Mouse (Mus musculus) spleen, postnatal 4 days (tissue): Measurements from ENCODE around the gene A930018P22Rik.
"Not testable (repeated sequence)": the region's sequence is repeated elsewhere in the genome, so short reads cannot be mapped to it uniquely, and the experiment has no call there.

Experiments
- DNase-seq, 2 experiments: peaks; one replicate each; pipeline ENCODE4 v3.0.0; 2022; ENCODE audit warnings: low spot score in 2 of 2

A930018P22Rik gene

GRCm38 (mm10) chr2:104122505-104123378, at the start of gene A930018P22Rik:
Gene A930018P22Rik, plus strand, starts transcription at chr2:104122769.
- peak; percentile 97 for DNase-seq

- not testable (repeated sequence) for DNase-seq
These were observed 44.3 kb upstream of the A930018P22Rik start for GRCm38 (mm10) chr2:104078285-104078684.

GRCm38 (mm10) chr2:104081436-104082050, 41.0 kb upstream of the A930018P22Rik start:
- DNase-seq = not testable (repeated sequence)

GRCm38 (mm10) chr2:104082474-104082873, 40.1 kb upstream of the A930018P22Rik start:
- DNase-seq = peak in 1 of 2 experiments; percentile 24

- DNase-seq = peak in 1 of 2 experiments; percentile 49
These were observed 38.5 kb upstream of the A930018P22Rik start for GRCm38 (mm10) chr2:104084027-104084426.

GRCm38 (mm10) chr2:104087562-104087961, 35.0 kb upstream of the A930018P22Rik start:
- DNase-seq = peak in 1 of 2 experiments; percentile 50

- no peak for DNase-seq
These were observed 29.3 kb upstream of the A930018P22Rik start for GRCm38 (mm10) chr2:104093305-104093704.

- peak; percentile 91 for DNase-seq
These were observed 26.8 kb upstream of the A930018P22Rik start, which contains the start of gene Cd59a for GRCm38 (mm10) chr2:104095741-104096213. Gene Cd59a, plus strand, starts transcription at chr2:104095801.

- no peak for DNase-seq
These were observed 26.3 kb upstream of the A930018P22Rik start for GRCm38 (mm10) chr2:104096256-104096655.

GRCm38 (mm10) chr2:104096796-104097195, 25.8 kb upstream of the A930018P22Rik start:
- not testable (repeated sequence) for DNase-seq

- not testable (repeated sequence) for DNase-seq
These were observed 25.2 kb upstream of the A930018P22Rik start for GRCm38 (mm10) chr2:104097396-104097795.

- DNase-seq = peak in 1 of 2 experiments; percentile 37
These were observed 23.9 kb upstream of the A930018P22Rik start for GRCm38 (mm10) chr2:104098529-104099230.

GRCm38 (mm10) chr2:104099231-104099585, 23.4 kb upstream of the A930018P22Rik start:
- DNase-seq = no peak

- DNase-seq = no peak
These were observed 22.6 kb upstream of the A930018P22Rik start for GRCm38 (mm10) chr2:104099946-104100345.

GRCm38 (mm10) chr2:104104800-104105199, 17.8 kb upstream of the A930018P22Rik start:
- no peak for DNase-seq

GRCm38 (mm10) chr2:104109021-104109420, 13.5 kb upstream of the A930018P22Rik start:
- DNase-seq = not testable (repeated sequence)

GRCm38 (mm10) chr2:104109528-104109927, 13.0 kb upstream of the A930018P22Rik start:
- no peak for DNase-seq

- no peak for DNase-seq
These were observed 12.5 kb upstream of the A930018P22Rik start for GRCm38 (mm10) chr2:104110031-104110430.

- not testable (repeated sequence) for DNase-seq
These were observed 11.3 kb upstream of the A930018P22Rik start for GRCm38 (mm10) chr2:104111170-104111797.

GRCm38 (mm10) chr2:104113563-104113962, 9.0 kb upstream of the A930018P22Rik start:
- DNase-seq = not testable (repeated sequence)

- no peak for DNase-seq
These were observed 7.7 kb upstream of the A930018P22Rik start for GRCm38 (mm10) chr2:104114898-104115297.
